Mouse (Mus musculus): ENCODE data around the gene Meiob.
A peak's percentile ranks its signal among the peaks of the same experiment; 100 is the strongest.

DNA sequence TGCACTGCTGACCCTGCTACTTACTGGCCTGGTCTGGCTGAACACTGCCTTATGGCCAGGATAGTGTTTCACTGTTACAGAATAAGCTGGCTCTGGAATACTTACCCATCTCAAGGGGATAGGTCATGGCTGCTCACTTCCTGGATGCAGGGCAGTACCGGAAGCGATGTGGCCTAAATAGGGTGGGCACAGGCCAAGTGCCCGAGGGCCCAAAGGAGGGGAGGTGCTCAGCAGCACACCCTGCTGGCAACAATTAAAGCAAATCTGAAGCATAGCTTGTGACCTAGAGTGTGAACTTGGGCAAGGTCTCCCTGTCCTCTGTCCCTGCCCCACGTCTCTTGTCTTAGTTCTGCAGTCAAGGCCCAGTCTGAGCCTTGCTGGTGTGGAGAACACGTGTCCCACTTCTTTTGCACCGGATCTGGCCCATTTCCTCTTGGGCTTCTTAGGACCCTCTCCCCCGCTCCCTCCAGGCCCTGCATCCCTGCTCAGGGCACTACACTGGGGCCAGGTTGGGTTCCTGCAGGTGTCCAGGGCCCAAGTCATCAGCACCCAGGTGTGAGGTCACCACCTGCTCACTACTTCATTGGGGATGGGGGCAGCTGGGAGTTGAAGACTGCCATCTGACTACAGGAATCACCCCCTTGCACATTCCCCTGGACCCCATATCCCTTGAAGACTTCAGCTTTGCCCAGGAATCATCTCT lies 77.8 kb downstream of the Meiob start:
- TF ChIP-seq EP300 (optimal IDR thresholded peaks at IDR 0.05) (no peak), CTCF (IDR thresholded peaks at IDR 0.05; ENCODE audit: low read depth) (peak; percentile 75)
